Comparison of ENCODE assay signal across 8 mouse cellular contexts in the genomic region with DNA sequence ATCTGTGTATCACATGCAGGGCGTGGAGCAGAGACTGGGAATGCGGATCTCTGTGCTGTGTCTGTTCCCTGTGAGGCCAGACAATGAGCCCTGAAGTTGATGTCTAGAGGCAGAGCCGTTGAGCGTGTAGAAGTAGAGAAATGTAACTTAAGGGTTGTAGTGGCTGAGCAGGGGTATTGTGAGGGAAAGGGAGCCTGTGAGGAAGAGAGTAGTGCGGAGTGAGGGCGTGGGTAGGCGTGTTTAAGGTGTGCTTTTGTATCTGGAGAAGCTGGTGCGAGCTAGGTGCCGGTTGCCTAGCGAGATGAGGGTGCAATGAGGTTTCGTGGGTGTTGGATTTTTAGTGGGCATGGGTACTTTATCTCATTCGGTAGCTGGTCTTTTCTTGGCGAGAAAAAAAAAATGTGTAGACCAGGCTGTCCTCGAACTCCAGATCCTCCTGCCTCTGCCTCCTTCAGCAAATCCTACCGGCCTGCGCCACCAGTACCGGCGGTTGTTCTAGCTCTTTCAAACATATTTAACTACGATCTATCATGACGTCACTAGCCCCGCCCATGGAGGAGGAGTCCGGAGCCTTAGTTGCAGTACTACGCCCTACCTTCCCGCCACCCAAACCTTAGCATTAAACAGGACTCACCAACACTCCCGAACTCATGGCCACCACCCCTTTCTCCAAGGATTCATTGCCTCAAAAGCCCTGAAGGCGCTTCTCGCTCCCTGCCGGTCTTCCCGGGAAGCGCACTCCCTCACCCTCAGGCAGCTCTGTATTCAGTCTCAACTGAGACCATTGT. TPM values are rescaled to one million over a fixed set of nuclear protein-coding genes. Genes with fewer than 3 reads are reported as not detected.
DNase-seq lines count a peak whose midpoint lies in the region; ATAC-seq lines count a peak whose summit lies in the region.

No protein-coding gene starts in this region.

- ATAC-seq in inflammation-experienced regulatory T-cells, adult 6 months = peak; percentile 57
- peak; percentile 82 for ATAC-seq in megakaryocyte-erythroid progenitor cell, adult 5-6 weeks (replicated peaks; ENCODE audit: low FRiP score, low TSS enrichment, poor library complexity, severe bottlenecking)

- DNase-seq in adipocyte (ENCODE audit: low spot score) = peak; percentile 96
- DNase-seq in embryo, embryonic 10 days (ENCODE audit: low spot score) = peak; percentile 96
- DNase-seq in gastrocnemius, postnatal 10 days = peak; percentile 78
- peak; percentile 95 to 98 for DNase-seq in left cerebral cortex, postnatal 10 days (ENCODE audit: extremely low spot score in 1 of 2, low spot score in 2 of 2)
- DNase-seq in right cerebral cortex, postnatal 25 days = peak; percentile 95
- peak; percentile 90 to 93 for DNase-seq in urinary bladder, postnatal 4 days (ENCODE audit: low spot score in 2 of 2)

- intact Hi-C loops in left cerebral cortex, postnatal 10 days (cut with DNase I) = loop anchor here (2.0 kb wide), 1 partner anchor 75 kb away; no protein-coding TSS in a partner anchor

RNA-seq across cellular contexts. Expression of gene Klrb1c, which starts 25.1 kb away (rescaled TPM):
- total RNA-seq in gastrocnemius, postnatal 10 days (2021) = under 1 TPM in 1 of 2 experiments, not detected in 1; 0.14 TPM
- polyA plus RNA-seq in inflammation-experienced regulatory T-cells, adult 6 months (2017; shearing (Covaris generic)) = under 1 TPM; 0.33 to 0.67 (median 0.34) TPM
- total RNA-seq in left cerebral cortex, postnatal 10 days (2021) = not detected
- 0.39 and 1.2 TPM in 2 replicates for total RNA-seq in megakaryocyte-erythroid progenitor cell, adult 5-6 weeks (2014; fragmentation: Nextera tagmentation)
- 1.3 and 14.3 TPM in 2 replicates for total RNA-seq in megakaryocyte-erythroid progenitor cell, adult 5-6 weeks (2017)

RNA-seq across cellular contexts. Expression of gene Klrb1, which starts 41.1 kb away (rescaled TPM):
- total RNA-seq in gastrocnemius, postnatal 10 days (2021) = not detected
- polyA plus RNA-seq in inflammation-experienced regulatory T-cells, adult 6 months (2017; shearing (Covaris generic)) = not detected
- total RNA-seq in left cerebral cortex, postnatal 10 days (2021) = 1 to 10 TPM in 1 of 2 experiments, under 1 TPM in 1; 0.90 to 1.7 TPM
- total RNA-seq in megakaryocyte-erythroid progenitor cell, adult 5-6 weeks (2014; fragmentation: Nextera tagmentation) = 2.4 TPM in 1 of 2 replicates, not detected in the other
- total RNA-seq in megakaryocyte-erythroid progenitor cell, adult 5-6 weeks (2017) = not detected in 2 replicates

Comparison
In these comparisons a context has a peak if more than half of its experiments do, and no peak if none do; other contexts are left out.
1. Peak in every context shown above with its lines: DNase-seq and ATAC-seq.